Mouse (Mus musculus) MEL-GATA-1-ER (cell line): ENCODE measurements around the gene Thap11.
A peak's percentile ranks its signal among the peaks of the same experiment; 100 is the strongest.

Experiments
- DNase-seq: peaks from one replicate; pipeline ENCODE4 v3.0.0-alpha.2; 2012; ENCODE audit warnings: low read depth; ENCODE audit errors: extremely low read depth

The Thap11 gene

GRCm38 (mm10) chr8:105851651-105852143 lies 3.2 kb upstream of the Thap11 start:
- peak; percentile 88 for DNase-seq

GRCm38 (mm10) chr8:105852146-105852729 lies 2.7 kb upstream of the Thap11 start:
- no peak for DNase-seq

GRCm38 (mm10) chr8:105853178-105853577 lies 1.8 kb upstream of the Thap11 start, which contains the start of gene Cenpt:
Gene Cenpt (minus strand): TSS chr8:105853278.
- DNase-seq = no peak

GRCm38 (mm10) chr8:105854303-105854702 lies 629 bp upstream of the Thap11 start:
- no peak for DNase-seq

GRCm38 (mm10) chr8:105855248-105856167 lies 576 bp downstream of the Thap11 start:
- no peak for DNase-seq

GRCm38 (mm10) chr8:105856168-105856835 lies 1.4 kb downstream of the Thap11 start:
- no peak for DNase-seq

- DNase-seq = peak; percentile 81
Observed at GRCm38 (mm10) chr8:105858495-105858894, 3.6 kb downstream of the Thap11 start.

- DNase-seq = no peak
Observed at GRCm38 (mm10) chr8:105859314-105859713, 4.4 kb downstream of the Thap11 start.

- DNase-seq = peak; percentile 98
Observed at GRCm38 (mm10) chr8:105860143-105860981, 5.4 kb downstream of the Thap11 start, which contains the start of gene Nutf2. Gene Nutf2 (plus strand): TSS chr8:105860580.

GRCm38 (mm10) chr8:105861951-105862350 lies 7.0 kb downstream of the Thap11 start:
- no peak for DNase-seq

- DNase-seq = no peak
Observed at GRCm38 (mm10) chr8:105866364-105867029, 11.6 kb downstream of the Thap11 start.

GRCm38 (mm10) chr8:105874301-105874700 lies 19.4 kb downstream of the Thap11 start:
- DNase-seq = no peak

- peak; percentile 70 for DNase-seq
Observed at GRCm38 (mm10) chr8:105880754-105881520, 26.0 kb downstream of the Thap11 start, which contains the start of gene Edc4. Gene Edc4 (plus strand): TSS chr8:105880881.

GRCm38 (mm10) chr8:105889756-105890465 lies 35.0 kb downstream of the Thap11 start:
- no peak for DNase-seq

GRCm38 (mm10) chr8:105890870-105891269 lies 35.9 kb downstream of the Thap11 start:
- DNase-seq = no peak

- DNase-seq = no peak
Observed at GRCm38 (mm10) chr8:105892432-105892831, 37.5 kb downstream of the Thap11 start.

- DNase-seq = no peak
Observed at GRCm38 (mm10) chr8:105893339-105893738, 38.4 kb downstream of the Thap11 start, which contains the start of gene Nrn1l. Gene Nrn1l (plus strand): TSS chr8:105893567.

- no peak for DNase-seq
Observed at GRCm38 (mm10) chr8:105897801-105898480, 43.0 kb downstream of the Thap11 start.
